Mouse (Mus musculus) bone marrow macrophage, adult 2 months (primary cell): ENCODE measurements around the gene Fars2. TPM values are rescaled to one million over a fixed set of nuclear protein-coding genes. Genes with fewer than 3 reads are reported as not detected.

Experiments used
- H3K27ac ChIP-seq: 2 replicates; pipeline ENCODE4 v1.5.1; 2012; ENCODE audit warnings: low read depth, low read length; ENCODE audit not compliant: insufficient read depth
- H3K4me1 ChIP-seq: 2 replicates; pipeline ENCODE4 v1.6.1; 2012; ENCODE audit warnings: low read length; ENCODE audit not compliant: control insufficient read depth, insufficient read depth
- H3K4me3 ChIP-seq: 2 replicates; pipeline ENCODE4 v1.5.1; 2012; ENCODE audit warnings: mild to moderate bottlenecking, low read length, moderate library complexity; ENCODE audit not compliant: insufficient read depth
- CTCF ChIP-seq: IDR thresholded peaks from 2 replicates; pipeline ENCODE4 v1.5.1; 2012; ENCODE audit warnings: low read depth, mild to moderate bottlenecking, low read length, moderate library complexity
- POLR2A ChIP-seq: IDR thresholded peaks from 2 replicates; pipeline ENCODE4 v1.6.1; 2012; ENCODE audit warnings: mild to moderate bottlenecking, low read depth, low read length, borderline replicate concordance
- polyA plus RNA-seq: library from polyadenylated mRNA; stranded (reverse); fragments of >200 nt; gene quantifications from 2 replicates; pipeline ENCODE4 v1.2.4, GENCODE M21; 2012; ENCODE audit not compliant: missing spikeins, insufficient read depth, insufficient read length

The Fars2 gene
- polyA plus RNA-seq, 1 experiment = 28.6 TPM

DNA sequence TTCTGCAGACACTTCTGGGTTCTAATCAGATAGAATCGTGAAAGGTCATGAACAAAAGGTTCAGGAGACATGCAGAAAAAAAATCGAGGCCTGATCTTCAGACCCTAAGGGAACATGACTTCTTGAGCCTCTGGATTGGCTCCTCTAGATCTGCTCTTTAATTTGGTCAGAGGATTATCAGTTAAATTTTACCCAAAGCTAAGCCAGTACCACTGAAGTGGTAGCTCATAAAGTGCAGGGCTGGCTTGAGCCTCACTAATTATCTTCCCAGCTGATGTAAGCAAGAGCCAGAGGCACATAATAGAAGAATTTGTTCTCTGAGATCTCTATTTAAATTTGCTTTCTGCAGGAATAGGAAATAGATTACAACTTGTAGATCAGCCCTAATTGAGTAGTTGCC is 188.1 kb downstream of the Fars2 start:
- TF ChIP-seq POLR2A (no peak), CTCF (no peak)
- Histone ChIP-seq H3K27ac (no peak overlapping the region), H3K4me3 (no peak overlapping the region), H3K4me1 (no peaks in the 10 kb centered on the region)

DNA sequence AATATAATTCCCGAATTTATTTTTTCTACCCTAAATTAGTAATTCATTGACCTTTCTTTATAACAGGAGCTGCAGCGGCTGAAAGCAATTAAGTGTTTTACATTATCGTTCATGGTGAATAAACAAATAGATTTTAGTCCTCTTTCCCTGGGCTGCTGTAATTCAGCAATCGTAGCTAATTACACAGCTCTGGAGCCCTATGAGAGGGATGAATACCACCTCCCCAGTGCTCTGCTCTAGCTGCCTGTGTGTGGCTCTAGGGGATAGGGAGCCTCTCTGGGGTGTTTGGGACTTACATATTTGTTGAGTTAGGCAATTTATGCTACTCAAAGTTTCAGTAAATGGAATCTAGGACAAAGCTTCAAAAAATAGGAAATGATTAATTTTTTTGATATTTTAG is 190.2 kb downstream of the Fars2 start:
- no peak overlapping the region for H3K27ac ChIP-seq
- H3K4me3 ChIP-seq = no peak overlapping the region
- no peaks in the 10 kb centered on the region for H3K4me1 ChIP-seq
- TF ChIP-seq CTCF (no peak), POLR2A (no peak)

DNA sequence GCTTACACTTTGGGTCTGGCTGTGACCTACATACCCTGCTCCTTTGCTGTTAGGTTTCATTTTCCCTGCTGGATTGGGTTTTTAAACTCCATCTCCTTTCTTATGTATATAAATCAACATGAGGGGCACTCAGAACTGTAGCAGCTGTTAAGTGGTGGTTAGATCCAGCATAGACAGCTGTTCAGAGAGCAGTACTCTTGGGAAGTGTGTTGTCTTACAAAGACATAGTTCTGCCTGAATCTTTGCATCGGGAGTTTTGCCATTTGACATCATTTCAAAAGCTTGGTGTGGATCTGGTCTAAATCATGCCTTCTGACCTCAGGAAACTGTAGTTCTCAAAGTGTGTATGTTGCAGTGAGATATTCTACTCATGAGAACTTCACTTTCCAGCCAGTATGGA is 191.9 kb downstream of the Fars2 start:
- H3K4me3 ChIP-seq = no peak overlapping the region
- H3K27ac ChIP-seq = no peak overlapping the region
- no peak for TF ChIP-seq CTCF
- TF ChIP-seq POLR2A = no peak
- peaks cover under 1% of the 10 kb centered on the region; the same call in 1 of the 2 replicates for H3K4me1 ChIP-seq

DNA sequence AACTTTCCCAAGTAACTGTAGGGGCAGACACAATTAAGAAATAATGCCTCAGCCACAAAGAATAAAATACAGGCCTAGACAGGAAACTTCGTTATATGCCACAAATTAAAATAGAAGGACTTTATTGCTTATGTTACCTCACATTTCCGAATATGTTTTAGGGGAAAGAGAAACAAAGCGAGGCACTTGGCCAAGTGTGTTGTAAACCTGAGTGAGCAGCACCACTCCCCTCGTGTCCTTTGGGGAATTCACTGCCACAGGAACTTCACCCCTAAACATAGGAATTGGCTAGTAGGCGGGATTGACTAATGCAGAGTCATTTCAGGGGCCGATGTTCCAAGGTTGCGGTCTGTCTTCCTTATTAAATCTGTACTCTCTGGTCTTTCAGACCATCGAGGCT is 197.0 kb downstream of the Fars2 start:
- TF ChIP-seq CTCF = no peak
- no peak for TF ChIP-seq POLR2A
- Histone ChIP-seq H3K4me1 (peaks cover 10% of the 10 kb centered on the region), H3K4me3 (no peak overlapping the region), H3K27ac (no peak overlapping the region)

GRCm38 (mm10) chr13:36314860-36315800 is 197.9 kb downstream of the Fars2 start:
- Histone ChIP-seq H3K4me1 (peaks cover 10% of the 10 kb centered on the region), H3K4me3 (no peak overlapping the region), H3K27ac (no peak overlapping the region)
- TF ChIP-seq POLR2A (no peak), CTCF (no peak)

DNA sequence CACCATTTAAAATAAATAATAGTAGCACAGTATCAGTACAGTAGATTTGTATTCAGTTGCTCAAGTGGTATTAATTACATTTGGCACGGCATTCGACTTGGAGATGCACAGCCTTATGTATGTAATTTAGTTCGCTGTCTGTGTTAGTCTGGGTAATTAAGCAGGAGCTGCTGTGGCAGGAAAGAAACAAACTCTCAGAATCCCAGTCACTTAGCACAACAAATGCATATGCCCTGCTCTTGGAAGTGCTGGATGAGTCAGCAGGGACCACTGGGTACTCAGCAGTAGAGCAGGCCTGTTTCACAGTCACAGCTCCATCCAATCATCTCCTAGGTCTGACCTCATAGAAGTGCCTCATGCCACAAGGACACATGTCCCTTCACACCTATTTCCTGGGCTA is 200.6 kb downstream of the Fars2 start:
- peaks cover 10% of the 10 kb centered on the region for H3K4me1 ChIP-seq
- TF ChIP-seq POLR2A = no peak
- TF ChIP-seq CTCF = no peak
- no peak overlapping the region for H3K4me3 ChIP-seq
- H3K27ac ChIP-seq = no peak overlapping the region

- peaks cover 5% of the 10 kb centered on the region for H3K4me1 ChIP-seq
- no peak for TF ChIP-seq CTCF
- TF ChIP-seq POLR2A = no peak
These were observed 207.4 kb downstream of the Fars2 start for GRCm38 (mm10) chr13:36324624-36325023.

GRCm38 (mm10) chr13:36326539-36326938 is 209.3 kb downstream of the Fars2 start:
- Histone ChIP-seq H3K4me3 (no peak overlapping the region), H3K27ac (no peak overlapping the region), H3K4me1 (peaks cover 5% of the 10 kb centered on the region)
- TF ChIP-seq CTCF (no peak), POLR2A (no peak)

More at GRCm38 (mm10) chr13:36324624-36325023, 207.4 kb downstream of the Fars2 start:
- H3K27ac ChIP-seq = no peak overlapping the region
- no peak overlapping the region for H3K4me3 ChIP-seq

DNA sequence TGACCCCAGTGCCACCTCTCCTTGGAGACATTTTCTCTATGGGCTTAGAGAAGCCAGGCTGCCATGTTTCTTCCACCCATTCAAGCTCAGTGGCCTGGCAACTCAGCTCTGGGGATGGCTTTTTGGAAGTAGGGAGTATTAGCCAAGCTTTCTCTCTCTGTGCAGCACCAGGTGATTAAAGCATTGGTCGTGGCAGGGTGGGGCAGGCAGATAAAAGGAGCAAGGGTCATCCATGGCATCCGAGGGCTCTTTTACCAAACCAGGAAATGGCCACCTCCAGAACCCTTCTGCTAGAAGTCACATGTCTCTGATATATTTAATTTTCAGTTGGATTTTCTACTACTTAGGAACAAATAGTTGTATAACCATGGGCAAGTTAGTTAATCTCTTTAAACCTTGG is 212.7 kb downstream of the Fars2 start:
- Histone ChIP-seq H3K4me1 (peaks cover under 1% of the 10 kb centered on the region), H3K4me3 (no peak overlapping the region), H3K27ac (no peak overlapping the region)
- TF ChIP-seq CTCF = no peak
- no peak for TF ChIP-seq POLR2A

- TF ChIP-seq CTCF (no peak), POLR2A (no peak)
- Histone ChIP-seq H3K27ac (no peak overlapping the region), H3K4me1 (no peaks in the 10 kb centered on the region), H3K4me3 (no peak overlapping the region)
These were observed 213.3 kb downstream of the Fars2 start for GRCm38 (mm10) chr13:36330542-36330941.
